Mouse (Mus musculus): Measurements from ENCODE around the gene Nop2. TPM values are rescaled to one million over a fixed set of nuclear protein-coding genes. Genes with fewer than 3 reads are reported as not detected.
A peak's percentile ranks its signal among the peaks of the same experiment; 100 is the strongest.
"Not testable (repeated sequence)": the region's sequence is repeated elsewhere in the genome, so short reads cannot be mapped to it uniquely, and the experiment has no call there.

Gene Nop2
- total RNA-seq, 1 experiment from 2014 or later, result 26.9 TPM

DNA sequence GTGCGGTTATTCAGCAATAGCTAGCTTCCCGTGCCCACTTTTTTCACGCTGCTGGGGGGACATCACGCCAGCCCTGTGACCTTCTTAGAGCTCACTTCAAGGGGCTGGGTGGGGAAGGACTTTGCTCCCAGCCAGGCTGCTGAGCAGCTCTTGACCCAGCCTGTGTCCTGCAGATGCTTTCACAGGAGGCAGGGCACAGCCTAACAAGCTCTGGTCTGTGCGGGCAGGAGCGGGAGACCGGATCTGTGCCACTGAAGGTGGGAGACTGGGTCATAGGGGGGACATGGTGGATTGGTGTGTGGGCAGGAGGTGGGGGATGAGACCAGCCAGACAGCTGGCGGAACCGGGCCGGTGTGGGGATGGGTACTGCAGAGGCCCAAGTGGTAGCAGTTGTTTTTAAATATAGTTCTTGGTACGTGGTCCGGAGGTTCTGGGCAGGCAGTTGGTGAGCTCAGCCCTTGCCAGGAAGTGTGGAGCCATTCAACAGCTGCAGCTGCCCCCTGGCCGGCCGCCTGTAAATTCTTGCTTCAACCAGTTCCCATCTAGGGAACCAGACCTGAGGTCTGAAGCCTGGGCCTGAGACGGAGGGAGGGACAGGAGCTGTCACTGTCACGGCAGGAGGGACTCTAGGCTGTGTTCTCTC is 17.3 kb downstream of the Nop2 start:
- ATAC-seq (ENCODE audit: extremely low read depth, insufficient number of reproducible peaks, low FRiP score, poor library complexity, severe bottlenecking), result no peak

DNA sequence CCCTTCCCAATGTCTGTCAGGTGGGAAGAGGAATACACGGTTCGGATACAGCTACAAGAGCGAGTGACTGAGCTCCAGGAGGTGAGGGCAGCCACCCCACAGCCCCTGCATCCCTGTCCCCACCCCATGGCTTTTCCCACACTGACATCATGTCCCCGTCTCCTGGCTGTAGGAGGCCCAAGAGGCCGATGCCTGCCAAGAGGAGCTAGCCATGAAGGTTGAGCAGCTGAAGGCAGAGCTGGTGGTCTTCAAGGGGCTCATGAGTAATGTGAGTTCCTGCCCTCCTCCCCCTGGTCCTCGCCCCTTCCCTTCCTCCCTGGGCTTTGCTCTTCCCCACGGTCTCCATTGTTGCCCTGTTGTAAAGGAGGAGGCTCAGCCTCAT is 17.9 kb downstream of the Nop2 start:
- no peak for ATAC-seq (ENCODE audit: extremely low read depth, insufficient number of reproducible peaks, low FRiP score, poor library complexity, severe bottlenecking)

DNA sequence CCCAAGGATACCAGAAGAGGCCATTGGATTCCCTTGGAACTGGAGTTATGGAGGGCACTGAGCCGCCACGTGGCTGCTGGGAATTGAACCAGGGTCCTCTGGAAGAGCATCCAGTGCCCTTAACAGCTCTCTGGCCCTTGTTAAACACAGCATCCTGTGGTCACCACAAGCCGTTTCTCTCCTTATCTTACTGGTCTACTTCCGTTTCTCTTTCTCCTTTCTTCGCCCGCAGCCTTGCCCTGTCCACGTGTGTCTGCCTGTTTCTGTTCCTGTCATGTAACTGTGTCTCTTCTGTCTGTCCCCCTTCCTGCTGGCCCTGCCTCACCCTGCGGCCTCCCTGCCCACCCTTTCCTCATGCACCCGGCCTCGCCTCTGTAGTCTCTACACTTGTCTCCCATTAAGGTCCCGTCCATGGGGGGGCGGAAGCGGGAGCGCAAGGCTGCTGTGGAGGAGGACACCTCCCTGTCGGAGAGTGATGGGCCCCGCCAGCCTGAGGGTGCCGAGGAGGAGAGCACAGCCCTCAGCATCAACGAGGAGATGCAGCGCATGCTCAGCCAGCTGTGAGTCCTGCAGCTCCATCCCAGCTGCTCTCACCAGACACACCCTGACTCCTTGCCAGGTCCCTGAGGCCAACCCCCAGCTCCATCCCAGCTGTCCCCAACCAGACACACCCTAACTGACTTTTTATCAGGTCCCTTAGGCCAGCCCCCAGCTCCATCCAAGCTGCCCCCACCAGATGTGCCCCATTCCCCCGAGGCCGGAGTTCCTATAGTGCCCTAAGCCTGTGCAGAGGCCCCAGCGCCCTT is 20.7 kb downstream of the Nop2 start:
- no peak for ATAC-seq (ENCODE audit: extremely low read depth, insufficient number of reproducible peaks, low FRiP score, poor library complexity, severe bottlenecking)

DNA sequence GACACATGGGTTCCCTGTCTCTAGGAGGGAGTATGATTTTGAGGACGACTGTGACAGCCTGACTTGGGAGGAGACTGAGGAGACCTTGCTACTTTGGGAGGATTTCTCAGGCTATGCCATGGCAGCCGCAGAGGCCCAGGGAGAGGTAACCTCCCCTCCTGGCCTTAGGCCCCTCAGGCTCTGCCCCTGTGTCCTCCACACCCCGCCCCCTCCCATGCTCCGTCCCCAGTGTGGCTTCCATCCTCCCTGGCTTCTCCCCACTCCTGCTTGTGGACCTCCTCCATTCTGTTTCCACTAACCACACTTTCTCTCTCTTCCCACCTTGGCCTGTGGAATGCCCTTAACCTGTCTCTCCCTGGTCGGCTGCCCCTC is 21.3 kb downstream of the Nop2 start:
- no peak for ATAC-seq (ENCODE audit: extremely low read depth, insufficient number of reproducible peaks, low FRiP score, poor library complexity, severe bottlenecking)

DNA sequence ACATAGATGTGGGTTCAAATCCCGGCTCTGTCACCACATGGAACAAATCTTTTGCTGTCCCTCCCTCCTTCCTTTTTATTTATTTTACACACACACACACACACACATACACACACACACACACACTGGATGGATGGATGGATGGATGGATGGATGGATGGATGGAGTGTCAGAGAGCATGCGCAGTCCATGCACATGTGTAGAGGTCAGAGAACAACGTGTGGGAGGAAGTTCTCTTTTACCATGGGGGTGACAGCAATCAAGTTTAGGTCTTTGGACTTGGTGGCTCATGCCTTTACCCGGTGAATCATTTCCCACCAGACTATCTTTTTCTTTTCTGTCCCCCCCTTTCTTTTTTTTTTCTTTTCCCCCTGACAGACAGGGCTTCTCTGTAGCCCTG is 22.0 kb downstream of the Nop2 start:
- no peak for ATAC-seq (ENCODE audit: extremely low read depth, insufficient number of reproducible peaks, low FRiP score, poor library complexity, severe bottlenecking)

DNA sequence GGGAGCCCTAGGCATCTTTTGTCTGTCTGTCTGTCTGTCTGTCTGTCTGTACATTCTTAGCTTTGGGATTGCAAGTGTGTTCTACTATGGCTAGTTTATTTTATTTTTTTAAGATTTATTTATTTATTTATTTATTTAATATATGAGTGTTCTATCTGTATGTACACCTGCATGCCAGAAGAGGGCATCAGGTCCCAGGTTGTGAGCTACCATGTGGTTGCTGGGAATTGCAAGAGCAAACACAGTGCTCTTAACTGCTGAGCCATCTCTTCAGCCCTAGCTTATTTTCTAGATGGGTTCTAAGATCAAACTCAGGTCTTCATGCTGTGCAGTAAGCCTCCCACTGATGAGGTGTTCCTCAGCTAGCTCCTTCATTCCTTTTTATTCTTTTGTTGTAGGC is 22.8 kb downstream of the Nop2 start:
- no peak for ATAC-seq (ENCODE audit: extremely low read depth, insufficient number of reproducible peaks, low FRiP score, poor library complexity, severe bottlenecking)

DNA sequence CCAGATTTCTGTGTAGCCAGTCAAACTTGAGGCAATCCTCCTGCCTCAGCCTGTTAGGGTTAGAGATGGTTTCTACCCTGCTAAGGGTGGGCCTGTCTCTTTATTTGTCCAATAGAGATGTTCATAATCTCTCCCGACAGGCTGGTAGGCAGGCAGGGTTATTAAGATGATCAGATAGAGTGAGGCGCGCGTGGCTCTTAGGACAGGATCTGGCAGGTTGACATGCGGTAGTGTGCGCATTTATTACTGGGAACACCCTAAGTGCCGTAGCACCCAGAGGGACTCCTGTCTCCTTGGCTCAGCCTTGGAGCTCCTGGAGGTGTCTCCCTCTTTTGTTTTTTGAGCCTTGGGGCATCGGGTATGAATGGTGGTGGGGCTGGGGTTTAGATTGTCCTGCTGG is 23.6 kb downstream of the Nop2 start:
- no peak for ATAC-seq (ENCODE audit: extremely low read depth, insufficient number of reproducible peaks, low FRiP score, poor library complexity, severe bottlenecking)

DNA sequence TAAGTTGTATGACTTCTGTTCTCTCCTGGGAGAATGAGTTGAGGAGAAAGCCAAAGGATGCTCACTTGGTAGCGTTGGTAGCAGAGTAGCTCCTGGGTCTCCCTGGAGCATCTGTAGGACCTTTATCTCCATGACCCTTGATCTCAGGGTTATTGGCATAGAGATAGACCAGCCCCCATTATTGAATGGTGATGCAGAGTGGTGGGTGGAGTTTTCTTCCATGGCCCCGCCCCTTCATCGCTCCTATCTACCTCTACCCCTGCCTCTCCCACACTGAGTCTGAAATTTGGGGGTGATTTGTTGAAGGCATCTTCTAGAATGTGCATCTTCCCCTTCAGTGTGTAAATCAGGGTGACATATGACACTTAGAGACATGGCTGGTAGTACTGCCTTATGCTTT is 24.8 kb downstream of the Nop2 start:
- ATAC-seq (ENCODE audit: extremely low read depth, insufficient number of reproducible peaks, low FRiP score, poor library complexity, severe bottlenecking), result no peak

DNA sequence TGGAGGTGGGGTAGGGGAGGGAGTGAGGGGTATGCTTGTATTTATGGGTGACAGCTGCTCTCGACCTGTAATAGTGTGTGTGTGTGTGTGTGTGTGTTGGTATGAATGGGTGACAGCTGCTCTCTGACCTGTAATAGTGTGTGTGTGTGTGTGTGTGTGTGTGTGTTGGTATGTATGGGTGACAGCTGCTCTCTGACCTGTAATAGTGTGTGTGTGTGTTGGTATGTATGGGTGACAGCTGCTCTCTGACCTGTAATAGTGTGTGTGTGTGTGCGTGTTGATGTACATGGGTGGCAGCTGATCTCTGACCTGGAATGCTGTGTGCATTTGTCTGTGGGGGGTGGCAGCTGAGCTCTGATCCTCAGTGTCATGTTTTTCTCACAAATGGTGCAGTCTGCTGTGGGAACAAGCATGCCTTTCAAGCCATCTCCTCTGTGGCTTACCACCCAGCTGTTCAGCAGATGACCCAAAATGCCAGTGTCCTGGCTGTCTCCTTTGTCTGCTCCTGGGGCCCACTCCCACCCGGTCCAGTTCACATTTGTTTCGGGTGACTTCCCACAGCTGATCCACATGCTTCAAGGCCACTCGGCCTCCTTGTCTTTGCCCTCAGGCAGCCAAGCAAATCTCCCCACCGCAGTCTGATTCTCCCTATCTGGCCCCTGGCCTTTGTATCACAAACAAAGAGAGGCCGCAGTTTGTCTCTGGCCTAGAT is 25.4 kb downstream of the Nop2 start:
- ATAC-seq (ENCODE audit: extremely low read depth, insufficient number of reproducible peaks, low FRiP score, poor library complexity, severe bottlenecking), result no peak

DNA sequence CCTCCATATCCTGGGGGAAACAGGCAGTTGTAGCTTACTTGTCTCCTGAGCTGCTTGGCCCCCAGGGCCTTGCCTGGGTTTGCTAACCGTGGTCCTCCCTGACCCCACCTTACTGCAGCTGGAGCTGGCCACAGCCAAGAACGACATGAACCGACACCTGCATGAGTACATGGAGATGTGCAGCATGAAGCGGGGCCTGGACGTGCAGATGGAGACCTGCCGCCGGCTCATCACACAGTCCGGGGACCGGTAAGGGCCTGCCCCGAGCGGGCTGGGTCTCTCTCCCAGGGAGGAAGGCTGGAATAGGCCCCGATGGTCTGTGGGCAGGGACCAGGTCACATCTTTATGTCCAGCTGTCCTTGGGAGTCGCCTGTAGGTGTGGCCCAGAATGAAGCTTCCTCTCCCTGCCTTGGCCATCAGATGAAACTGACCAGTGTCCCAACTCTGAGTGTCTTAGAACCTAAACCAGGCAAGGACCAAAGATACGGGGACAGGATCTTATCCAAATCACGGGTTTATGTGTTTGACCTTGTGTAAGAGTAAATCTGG is 27.3 kb downstream of the Nop2 start:
- ATAC-seq (ENCODE audit: extremely low read depth, insufficient number of reproducible peaks, low FRiP score, poor library complexity, severe bottlenecking), result no peak

DNA sequence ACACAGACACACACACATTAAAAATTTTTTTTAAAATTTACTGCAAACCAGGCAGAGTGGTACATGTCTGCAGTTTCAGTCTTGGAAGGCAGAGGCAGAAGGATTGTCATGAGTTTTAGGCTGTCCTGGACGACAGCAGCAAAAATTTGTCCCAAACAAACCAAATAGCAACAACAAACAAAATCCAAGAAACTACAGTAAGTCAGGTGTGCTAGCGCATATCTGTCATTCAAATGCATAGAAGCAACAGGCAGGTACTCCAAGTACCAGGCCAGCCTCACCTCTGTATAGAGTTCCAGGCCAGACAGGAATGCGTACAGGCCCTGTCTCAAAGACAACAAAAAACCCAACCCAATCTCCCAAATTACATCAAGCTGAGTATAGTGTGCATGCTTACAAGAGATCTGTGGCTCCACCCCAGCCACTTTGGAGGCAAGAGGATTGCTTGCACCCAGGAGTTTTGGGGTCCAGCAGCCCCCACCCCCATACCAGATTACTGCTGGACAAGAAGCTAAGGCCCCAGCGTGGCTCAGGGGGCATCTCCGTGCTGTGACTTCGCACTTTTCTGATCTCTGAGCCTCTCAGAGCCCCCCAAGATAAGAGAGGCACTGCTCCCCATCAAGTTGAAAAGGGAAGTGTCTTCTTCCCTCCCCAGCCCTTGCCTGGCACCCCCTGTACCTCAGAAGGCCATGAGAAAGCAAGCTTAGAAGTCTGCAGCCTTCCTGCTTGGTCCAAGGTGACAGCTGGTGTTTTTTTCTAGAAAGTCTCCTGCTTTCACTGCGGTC is 28.3 kb downstream of the Nop2 start:
- ATAC-seq (ENCODE audit: extremely low read depth, insufficient number of reproducible peaks, low FRiP score, poor library complexity, severe bottlenecking), result no peak

DNA sequence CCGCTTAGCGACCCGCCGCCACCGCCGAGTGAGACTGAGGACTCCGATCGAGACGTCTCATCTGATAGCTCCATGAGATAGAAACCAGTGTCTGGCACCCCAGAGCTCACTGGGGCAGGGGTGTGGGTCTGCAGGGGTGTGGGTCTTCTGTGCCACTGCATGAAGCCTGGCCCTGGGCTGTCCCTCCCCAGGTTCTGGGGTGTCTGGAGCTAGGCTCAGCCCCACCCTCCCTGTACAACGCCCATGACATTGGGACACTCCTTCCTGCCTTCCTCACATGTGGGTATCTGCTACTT is 28.8 kb downstream of the Nop2 start:
- ATAC-seq (ENCODE audit: extremely low read depth, insufficient number of reproducible peaks, low FRiP score, poor library complexity, severe bottlenecking), result no peak

DNA sequence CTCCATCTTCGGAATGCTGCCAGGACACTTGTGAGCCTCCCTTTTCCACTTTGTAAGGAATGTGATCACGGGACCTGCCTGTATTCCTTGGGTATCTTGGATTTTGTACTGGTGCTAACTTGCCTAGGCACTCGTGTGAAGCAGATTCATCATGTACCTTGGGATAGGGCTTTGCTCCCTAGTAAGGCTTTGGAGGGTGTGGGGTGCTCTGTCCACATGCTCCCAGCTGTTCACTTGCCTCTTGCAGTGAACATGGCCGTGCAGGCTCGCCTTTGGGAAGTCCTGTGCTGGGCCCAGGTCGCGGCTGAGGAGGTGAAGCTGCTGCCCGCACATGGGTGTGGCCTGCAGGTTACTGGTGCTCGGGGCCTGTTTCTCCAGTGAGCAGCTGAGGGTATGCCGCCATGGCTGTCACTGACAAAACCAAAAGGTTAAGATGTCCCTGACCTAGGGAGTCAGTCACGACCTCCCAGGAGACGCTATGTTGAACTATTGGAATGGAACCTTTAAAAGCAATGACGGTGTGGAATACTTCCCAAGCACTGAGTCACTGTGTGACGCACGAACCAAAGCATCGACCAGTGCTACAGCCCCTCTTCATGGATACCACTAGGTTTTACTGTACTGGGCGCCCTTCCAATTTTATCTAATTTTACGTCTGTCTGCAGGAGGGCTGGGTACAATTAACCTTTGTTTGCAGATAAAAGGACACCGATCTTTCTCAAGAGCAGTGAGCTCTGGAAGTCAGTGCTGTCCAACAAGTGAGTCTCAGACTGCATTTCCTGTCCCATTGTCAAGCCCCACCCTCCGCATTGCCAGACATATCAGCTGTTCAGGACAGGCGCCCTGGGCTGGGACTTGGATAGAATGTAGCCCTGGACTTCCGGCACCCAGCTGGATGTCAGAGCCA is 29.4 kb downstream of the Nop2 start:
- ATAC-seq (ENCODE audit: extremely low read depth, insufficient number of reproducible peaks, low FRiP score, poor library complexity, severe bottlenecking), result no peak

DNA sequence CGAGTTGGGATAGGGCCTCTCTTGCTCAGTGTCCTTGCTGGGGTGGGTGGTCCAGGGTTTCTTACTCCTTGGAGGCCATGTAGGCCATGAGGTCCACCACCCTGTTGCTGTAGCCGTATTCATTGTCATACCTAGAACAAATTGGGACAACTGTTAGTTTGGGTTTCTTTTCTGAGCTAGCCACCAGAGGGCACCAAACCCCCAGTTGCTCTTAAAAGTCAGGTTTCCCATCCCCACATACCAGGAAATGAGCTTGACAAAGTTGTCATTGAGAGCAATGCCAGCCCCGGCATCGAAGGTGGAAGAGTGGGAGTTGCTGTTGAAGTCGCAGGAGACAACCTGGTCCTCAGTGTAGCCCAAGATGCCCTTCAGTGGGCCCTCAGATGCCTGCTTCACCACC is 30.3 kb downstream of the Nop2 start:
- ATAC-seq (ENCODE audit: extremely low read depth, insufficient number of reproducible peaks, low FRiP score, poor library complexity, severe bottlenecking), result not testable (repeated sequence)

DNA sequence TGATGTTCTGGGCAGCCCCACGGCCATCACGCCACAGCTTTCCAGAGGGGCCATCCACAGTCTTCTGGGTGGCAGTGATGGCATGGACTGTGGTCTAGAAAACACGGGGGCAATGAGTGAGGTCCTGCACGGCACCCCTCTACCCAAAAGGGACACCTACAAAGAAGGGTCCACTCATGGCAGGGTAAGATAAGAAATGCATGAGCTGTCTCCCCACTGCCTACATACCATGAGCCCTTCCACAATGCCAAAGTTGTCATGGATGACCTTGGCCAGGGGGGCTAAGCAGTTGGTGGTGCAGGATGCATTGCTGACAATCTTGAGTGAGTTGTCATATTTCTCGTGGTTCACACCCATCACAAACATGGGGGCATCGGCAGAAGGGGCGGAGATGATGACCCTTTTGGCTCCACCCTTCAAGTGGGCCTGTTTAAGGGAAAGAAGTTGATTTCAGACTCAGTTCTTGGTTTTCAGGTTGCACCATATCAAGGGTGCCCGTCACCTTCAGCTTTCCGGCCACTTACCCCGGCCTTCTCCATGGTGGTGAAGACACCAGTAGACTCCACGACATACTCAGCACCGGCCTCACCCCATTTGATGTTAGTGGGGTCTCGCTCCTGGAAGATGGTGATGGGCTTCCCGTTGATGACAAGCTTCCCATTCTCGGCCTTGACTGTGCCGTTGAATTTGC is 31.1 kb downstream of the Nop2 start:
- ATAC-seq (ENCODE audit: extremely low read depth, insufficient number of reproducible peaks, low FRiP score, poor library complexity, severe bottlenecking), result not testable (repeated sequence)

DNA sequence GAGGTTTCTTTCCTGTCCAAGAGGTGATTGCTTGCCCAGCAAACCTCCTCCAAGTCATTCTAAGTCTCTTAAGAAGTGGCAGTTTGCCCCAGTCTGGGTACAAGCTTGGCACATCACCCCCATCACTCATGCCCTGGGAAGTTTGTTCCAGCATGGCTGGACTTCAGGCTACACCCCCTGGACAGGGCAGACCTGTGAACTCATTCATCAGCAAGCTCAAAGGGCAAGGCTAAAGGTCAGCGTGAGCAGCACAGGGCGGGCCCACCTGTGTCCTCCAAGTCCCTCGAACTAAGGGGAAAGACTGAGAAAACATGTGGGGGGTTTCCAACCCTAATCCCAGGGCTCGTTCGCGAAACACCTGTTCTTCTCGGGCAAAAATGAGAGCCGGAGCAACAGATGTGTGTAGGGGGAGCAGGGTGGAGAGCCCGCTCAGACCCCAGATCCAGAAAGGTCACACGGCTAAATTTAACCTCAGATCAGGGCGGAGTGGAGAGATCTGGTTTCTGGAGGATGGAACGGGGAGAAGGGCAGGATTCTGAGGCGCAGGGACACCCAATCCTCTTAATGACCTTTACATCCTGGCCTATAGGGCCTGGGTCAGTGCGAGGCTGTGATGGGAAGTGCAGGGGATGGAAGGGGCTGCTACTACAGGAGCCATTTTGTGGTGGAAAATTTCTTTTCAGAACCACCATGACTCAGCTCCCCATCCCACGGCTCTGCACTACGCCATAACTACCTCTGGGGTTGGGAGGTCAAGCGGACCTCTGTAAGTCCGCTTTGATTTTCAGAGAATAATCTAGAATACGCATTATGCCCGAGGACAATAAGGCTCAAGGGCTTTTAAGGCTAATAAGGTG is 32.3 kb downstream of the Nop2 start:
- 0 out of 2 replicates have a peak, but pooled peaks have one; percentile 2 for ATAC-seq (ENCODE audit: extremely low read depth, insufficient number of reproducible peaks, low FRiP score, poor library complexity, severe bottlenecking)

All from neutrophil, adult 5-6 weeks (primary cell).